10 mouse cellular contexts compared by ENCODE assay signal in the genomic region with DNA sequence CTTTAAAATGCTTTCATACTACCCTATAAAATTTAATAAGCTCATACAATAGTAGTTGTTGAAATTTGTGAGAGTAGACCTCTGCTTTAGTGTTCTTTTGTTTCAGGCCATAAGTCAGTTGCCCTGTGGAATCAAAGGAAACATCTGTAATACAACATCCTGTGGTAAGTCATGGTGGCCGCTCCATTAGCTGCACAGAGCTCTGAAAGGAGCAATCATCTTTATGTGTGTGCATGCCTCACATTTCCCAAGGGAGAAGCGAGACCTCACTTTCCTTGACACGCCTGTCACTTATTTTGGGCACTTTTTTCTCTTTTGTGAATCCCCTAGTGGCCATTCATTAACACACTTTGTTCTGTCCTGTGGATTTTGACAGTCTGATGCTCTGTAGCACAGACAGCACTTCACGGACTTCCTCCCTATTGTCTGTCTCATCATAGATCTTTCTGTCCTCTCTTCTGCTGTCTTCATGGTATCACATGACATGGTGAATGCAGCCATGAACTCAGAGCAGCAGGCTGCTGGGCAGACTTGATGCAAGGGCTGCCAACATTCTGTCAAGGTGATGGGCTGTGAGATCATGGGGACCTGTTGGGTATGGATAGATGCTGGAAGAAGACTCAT.
A peak's percentile ranks its signal among the peaks of the same experiment; 100 is the strongest.
DNase-seq lines count a peak whose midpoint lies in the region; ATAC-seq and TF ChIP-seq lines count a peak whose summit lies in the region.
"Had no signal": no experiment of that assay in that cellular context is flagged by ENCODE, and none has a peak within 500 bp of the region (broad histone marks: within the 10 kb centered on the region; RNA-seq: fewer than 3 reads in every experiment).

No protein-coding gene starts in this region.

- DNase-seq in kidney, postnatal 36 days = no peak
- DNase-seq in 416B (ENCODE audit: low read depth) = peak; percentile 96
- peak; percentile 41 for DNase-seq in embryo, embryonic 11 days
- DNase-seq in hindbrain, postnatal 0 days (ENCODE audit: low spot score) = peak; percentile 15
- no peak for DNase-seq in testis, postnatal 10 days (ENCODE audit: low spot score)
- no peak for DNase-seq in thymus, adult 18-20 months
- DNase-seq: gastrocnemius, adult 2 months; heart, postnatal 4 days had no signal

- TF ChIP-seq CTCF in hindbrain, postnatal 0 days (IDR thresholded peaks at IDR 0.05; ENCODE audit: low read depth) = peak; percentile 24; the same call in 1 of the 2 replicates

- no peak overlapping the region for H3K9ac ChIP-seq in kidney, embryonic 16.5 days (replicated peaks; ENCODE audit: low read length)
- H3K9ac ChIP-seq in hindbrain, postnatal 0 days (replicated peaks; ENCODE audit: low read length) = no peak overlapping the region
- H3K9ac ChIP-seq: liver, embryonic 15.5 days had no signal

- H3K36me3 ChIP-seq in kidney, embryonic 16.5 days (ENCODE audit: insufficient read depth, low read length) = no peaks in the 10 kb centered on the region
- no peaks in the 10 kb centered on the region for H3K36me3 ChIP-seq in hindbrain, postnatal 0 days (ENCODE audit: insufficient read depth, low read length)
- H3K36me3 ChIP-seq: liver, embryonic 15.5 days had no signal

- no peaks in the 10 kb centered on the region for H3K27me3 ChIP-seq in kidney, embryonic 16.5 days (ENCODE audit: insufficient read depth, low read length)
- no peaks in the 10 kb centered on the region for H3K27me3 ChIP-seq in hindbrain, postnatal 0 days (ENCODE audit: insufficient read depth, low read length)
- H3K27me3 ChIP-seq: liver, embryonic 15.5 days had no signal

- H3K9me3 ChIP-seq in kidney, embryonic 16.5 days (ENCODE audit: low read length) = no peaks in the 10 kb centered on the region
- H3K9me3 ChIP-seq in hindbrain, postnatal 0 days (ENCODE audit: low read length) = no peaks in the 10 kb centered on the region
- H3K9me3 ChIP-seq: liver, embryonic 15.5 days had no signal

- H3K4me1 ChIP-seq in kidney, embryonic 16.5 days (ENCODE audit: insufficient read depth, low read length) = no peaks in the 10 kb centered on the region
- H3K4me1 ChIP-seq in hindbrain, postnatal 0 days (ENCODE audit: insufficient read depth, low read length) = no peaks in the 10 kb centered on the region
- H3K4me1 ChIP-seq: liver, embryonic 15.5 days had no signal

- peak; percentile 80 for ATAC-seq in kidney, embryonic 16.5 days (ENCODE audit: low FRiP score, low TSS enrichment)
- ATAC-seq in hindbrain, postnatal 0 days = peak; percentile 56

- WGBS in kidney, embryonic 16.5 days = 56% methylated on average over 4 of the region's 4 CpGs
- WGBS in hindbrain, postnatal 0 days = 42% methylated on average over 4 of the region's 4 CpGs

- H3K4me2 ChIP-seq in kidney, embryonic 16.5 days (replicated peaks; ENCODE audit: low read depth, low read length) = no peak overlapping the region
- no peak overlapping the region for H3K4me2 ChIP-seq in hindbrain, postnatal 0 days (ENCODE audit: low read depth, low read length)
- H3K4me2 ChIP-seq: liver, embryonic 15.5 days had no signal

- no peak overlapping the region for H3K27ac ChIP-seq in kidney, embryonic 16.5 days (ENCODE audit: low read length)
- no peak overlapping the region for H3K27ac ChIP-seq in hindbrain, postnatal 0 days
- H3K27ac ChIP-seq: gastrocnemius, adult 2 months; liver, embryonic 15.5 days had no signal

- no peak overlapping the region for H3K4me3 ChIP-seq in kidney, embryonic 16.5 days (ENCODE audit: low read length)
- no peak overlapping the region for H3K4me3 ChIP-seq in hindbrain, postnatal 0 days (ENCODE audit: low read length)
- H3K4me3 ChIP-seq: gastrocnemius, adult 2 months; liver, embryonic 15.5 days had no signal

Comparison
In these comparisons a context has a peak if more than half of its experiments do, and no peak if none do; other contexts are left out.
1. DNase-seq: peak in 416B (single experiment), embryo, embryonic 11 days (single experiment) and hindbrain, postnatal 0 days (single experiment); none in kidney, postnatal 36 days (0 of 2), testis, postnatal 10 days (single experiment) and thymus, adult 18-20 months (0 of 2).